Mouse (Mus musculus) T-cell, adult 2 months (primary cell): ENCODE results near the gene Clec2d.
"Not testable (repeated sequence)": the region's sequence is repeated elsewhere in the genome, so short reads cannot be mapped to it uniquely, and the experiment has no call there.

Source experiments
- DNase-seq: peaks from one replicate; pipeline ENCODE4 v3.0.0; 2022; ENCODE audit warnings: low spot score

The Clec2d gene

DNA sequence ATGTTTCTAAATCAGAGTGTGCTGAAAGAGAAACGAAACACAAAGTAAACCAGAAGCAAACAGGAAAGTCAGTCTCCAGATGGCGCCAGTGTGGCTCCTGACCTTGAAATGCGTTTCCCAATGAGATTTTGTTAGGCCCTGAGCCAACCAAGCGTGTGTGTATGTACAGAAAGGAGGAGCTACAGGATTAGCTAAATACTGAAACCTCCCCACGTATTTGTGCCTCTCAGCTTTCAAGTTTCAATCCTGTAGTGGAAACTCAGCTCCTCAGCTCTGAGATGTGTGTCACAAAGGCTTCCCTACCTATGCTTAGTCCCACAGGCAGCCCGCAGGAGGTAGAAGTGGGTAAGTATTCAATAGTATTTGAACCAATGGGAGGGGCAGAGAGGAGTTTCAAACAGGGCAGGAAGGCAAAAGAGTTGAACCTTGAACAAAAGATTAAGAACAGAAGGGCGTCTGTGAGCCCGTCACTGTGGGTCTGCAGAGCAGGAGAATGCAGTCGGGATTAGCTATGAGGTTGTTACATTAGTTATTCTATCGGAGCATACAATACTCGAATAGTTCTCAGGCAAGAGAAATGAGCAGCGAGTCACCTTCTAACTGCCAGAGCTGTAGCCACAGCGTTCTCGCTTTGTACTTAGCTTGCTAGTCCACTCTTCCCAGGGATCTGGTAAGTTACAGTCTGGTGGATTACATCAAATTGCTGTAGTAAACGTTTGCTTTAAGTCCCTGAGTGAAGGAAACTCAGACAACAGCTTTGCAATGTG lies at the start of gene Clec2d:
Gene Clec2d (plus strand): TSS at position 213 of the 767 bp plus-strand sequence.
- DNase-seq: peak; percentile 88

DNA sequence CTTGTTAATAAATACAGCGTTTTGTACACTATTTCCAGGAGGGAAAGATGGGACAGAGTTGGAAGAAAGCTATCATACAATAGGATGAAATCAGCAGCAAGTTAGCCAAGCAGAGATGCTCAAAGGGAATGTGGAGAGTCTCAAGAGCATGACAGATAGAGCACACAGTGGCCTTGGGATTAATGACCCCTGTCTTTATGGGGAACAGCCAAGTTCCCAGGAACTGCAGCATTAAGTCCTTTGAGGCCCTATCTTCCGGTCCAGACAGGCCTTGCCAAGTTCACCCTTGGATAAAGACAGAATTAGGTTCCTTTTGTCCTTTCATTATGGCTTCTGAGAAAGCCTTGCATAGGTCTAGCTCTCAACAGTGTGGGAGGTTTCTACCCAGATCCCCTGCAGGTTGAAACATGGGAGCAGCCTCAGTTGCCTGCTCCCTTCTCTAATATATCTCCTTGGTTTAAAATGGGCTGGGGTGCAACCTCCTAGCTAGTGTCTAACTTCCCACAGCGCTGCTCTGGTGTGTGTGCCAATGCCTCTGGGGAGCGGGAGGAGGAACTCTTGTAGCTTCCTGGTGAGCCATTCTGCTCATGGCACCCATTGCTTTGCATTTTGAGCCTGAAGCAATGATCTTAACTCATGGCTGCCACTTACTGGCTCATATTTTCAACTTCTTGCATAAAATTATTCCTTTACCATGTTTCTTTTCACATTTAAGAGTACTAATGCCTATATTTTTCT lies 47.6 kb upstream of the Clec2d start:
- no peak for DNase-seq

DNA sequence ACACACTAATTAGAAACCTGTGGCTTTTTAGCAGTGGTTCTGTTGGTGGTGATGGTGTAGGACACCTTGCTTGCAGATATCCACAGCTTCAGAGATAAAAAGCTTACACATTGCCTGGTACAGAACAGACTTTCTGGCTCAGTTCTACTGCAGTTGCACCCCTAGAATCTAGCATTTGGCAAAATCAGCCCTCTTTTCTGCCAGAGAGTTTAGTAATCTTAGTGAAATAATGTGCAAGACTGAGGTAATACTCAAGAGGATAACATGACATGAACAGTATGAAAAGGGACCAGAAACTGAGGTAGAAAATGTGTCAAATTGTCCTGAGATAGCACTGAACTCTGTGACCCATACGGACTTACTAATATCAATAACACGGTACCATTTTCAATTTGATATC lies 33.6 kb upstream of the Clec2d start:
- no peak for DNase-seq

DNA sequence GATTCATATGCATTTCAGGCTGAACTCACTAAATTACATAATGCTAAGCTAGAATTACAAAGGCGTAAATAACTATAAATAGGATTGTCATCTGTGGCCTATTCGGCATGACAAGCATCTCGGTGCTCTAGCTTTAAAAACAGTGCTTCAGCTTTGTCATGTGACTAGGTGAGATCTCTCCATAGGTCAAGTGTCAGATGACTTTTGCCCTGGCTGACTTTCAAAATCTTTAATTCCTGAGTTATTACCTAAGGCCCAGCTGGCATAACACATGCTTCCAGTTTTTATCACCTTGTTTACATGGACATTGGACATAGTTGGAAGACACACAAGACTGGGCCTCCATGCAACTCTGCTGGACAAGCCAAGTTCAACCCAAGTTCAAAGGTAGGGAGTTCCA lies 20.3 kb upstream of the Clec2d start:
- DNase-seq: no peak

DNA sequence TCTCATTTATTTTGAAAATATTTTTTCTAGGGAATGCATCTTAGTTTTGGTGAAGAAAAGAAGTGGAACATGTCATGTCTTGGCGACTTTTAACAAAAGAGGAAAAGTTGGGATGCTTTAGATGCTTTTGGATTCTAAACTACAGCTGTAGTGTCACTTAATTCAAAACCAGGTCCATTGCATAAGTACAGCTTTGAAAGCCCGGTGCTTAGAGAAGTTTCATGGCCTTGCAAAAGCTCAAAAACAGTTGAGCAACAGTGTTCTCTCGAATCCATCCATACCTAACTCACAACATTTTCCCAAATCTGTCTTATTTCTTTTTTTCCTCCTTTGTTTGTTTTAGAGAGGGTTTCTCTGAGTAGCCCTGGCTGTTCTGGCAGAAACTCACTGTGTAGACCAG lies 19.3 kb upstream of the Clec2d start:
- no peak for DNase-seq

DNA sequence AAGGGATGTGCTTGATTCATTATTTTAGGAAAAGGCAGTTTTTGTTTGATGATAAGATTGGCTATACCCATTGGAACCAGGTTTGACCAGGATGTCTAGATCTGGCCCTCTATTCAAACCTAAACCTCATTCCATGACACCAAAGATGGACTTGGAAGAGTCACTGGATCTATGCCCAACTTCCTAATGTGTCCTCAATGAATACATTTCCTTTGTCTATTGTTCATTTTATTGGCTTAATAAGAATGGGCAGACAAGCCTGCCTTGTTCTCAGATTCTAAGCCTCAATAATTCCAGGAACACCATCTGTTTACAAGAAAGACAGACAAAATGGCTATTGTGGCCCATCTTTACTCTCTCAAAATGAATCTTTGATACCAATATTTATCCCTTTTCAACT lies 18.5 kb upstream of the Clec2d start:
- no peak for DNase-seq

DNA sequence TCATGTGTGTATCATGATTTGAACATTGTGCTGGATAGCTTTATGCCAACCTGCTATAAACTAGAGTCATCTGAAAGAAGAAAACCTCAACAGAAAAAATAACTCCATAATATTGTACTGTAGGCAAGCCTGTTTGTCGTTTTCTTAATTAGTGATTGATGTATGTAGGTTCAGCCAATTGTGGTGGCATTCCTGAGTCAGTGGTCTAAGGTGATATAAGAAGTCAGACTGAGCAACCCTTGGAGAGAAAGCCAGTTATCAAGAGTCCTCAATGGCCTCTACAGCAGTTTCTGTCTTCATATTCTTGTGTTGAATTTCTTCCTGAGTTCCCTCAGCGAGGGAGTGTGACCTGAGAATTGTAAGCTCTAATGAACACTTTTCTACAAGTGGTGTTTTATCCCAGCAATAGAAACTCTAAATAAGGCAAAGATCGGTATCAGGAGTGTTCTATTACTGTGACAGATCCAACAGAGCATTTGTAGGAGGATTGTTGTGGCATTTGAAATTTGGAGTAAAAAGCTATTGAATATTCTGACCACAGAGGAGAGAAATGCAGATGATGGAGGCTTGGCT lies 17.7 kb upstream of the Clec2d start:
- DNase-seq: no peak

DNA sequence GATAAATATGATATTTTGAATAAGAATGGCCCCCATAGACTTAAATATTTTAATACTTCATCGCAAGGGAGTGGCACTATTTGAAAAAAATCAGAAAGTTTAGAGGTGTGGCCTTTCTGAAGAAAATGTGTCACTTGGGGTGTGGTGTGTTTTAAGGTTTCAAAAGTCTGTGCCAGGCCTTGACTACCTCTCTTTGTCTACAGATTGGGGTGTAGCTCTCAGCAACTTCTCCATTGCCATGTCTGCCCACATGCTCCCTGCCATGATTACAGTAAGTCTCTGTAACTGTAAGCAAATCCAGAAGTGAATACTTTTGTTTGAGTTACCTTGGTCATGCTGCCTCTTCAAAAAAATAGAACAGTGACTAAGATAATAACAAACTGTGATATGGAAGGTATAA lies 16.8 kb upstream of the Clec2d start:
- DNase-seq: no peak

DNA sequence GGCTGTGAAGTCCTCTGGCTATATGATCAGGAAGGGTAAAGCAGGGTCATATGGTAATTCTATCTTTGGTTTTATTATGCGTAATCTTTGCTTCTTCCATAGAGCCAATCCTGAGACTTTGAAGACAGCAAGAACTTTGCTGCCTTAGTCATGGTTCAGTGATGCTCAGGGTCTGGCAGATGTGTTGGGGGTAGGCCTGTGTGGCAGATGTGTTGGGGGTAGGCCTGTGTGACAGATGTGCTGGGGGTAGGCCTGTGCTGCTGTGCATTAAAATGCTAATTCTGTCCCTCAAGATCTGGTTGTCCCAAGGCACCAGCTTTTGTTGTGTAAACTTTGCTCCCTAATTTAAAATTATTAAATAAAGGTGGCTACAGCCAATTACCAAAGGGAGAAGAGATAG lies 9.5 kb upstream of the Clec2d start:
- no peak for DNase-seq

DNA sequence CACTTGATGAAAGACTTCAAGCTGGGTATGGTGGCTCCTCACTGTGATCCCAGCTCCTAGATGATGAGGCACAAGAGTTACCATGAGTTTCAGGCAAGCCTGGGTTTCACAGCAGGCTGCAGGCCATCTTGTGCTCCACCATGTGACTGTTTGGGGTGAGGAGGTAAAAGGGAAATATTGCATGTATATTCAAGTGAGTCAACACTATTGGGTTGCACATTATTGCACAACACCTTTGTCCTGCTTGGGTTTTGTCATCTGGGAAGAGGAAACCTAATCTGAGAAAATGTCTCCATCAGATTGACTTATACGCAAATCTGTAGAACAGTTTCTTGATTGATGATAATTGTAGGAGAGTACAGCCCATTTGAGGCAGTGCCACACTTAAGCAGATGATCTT lies 8.7 kb upstream of the Clec2d start:
- no peak for DNase-seq

DNA sequence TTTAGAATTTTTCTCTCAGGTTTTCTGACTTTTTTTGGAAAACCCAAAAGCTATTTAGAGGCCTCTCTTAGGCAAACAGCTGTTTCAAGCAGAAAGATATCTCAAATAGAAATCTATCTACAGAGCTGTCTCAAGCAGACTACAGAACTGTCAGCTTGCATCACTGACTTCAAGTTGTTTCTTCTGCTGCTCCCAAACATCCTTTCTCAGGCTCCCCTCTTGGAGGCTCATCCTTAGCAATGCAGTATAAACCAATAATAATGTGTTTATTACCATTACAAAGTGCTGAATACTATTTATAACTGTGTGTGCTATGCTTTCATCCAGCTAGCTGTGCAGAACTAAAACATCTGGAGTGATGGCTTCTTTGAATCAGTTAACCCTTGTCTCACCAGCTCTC lies 5.6 kb upstream of the Clec2d start:
- no peak for DNase-seq

DNA sequence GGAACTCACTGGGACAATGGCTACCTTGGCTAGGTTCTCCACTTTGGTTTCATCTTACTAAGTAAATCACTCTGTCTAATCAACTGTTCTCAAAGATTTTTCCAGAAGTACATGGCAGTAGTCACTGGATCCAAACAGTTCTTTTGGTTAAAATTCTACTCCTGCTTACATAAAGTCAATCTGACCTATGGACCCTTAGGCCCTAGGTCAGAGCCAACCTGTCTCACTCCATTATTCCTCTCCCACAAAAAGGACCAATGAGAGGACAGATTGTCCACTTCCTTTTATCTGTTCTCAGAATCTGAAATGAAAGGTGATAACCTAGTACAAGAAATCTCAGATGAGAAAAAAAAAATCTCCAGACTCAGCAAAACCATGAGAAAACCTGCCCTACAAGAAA lies 4.8 kb upstream of the Clec2d start:
- DNase-seq: no peak

DNA sequence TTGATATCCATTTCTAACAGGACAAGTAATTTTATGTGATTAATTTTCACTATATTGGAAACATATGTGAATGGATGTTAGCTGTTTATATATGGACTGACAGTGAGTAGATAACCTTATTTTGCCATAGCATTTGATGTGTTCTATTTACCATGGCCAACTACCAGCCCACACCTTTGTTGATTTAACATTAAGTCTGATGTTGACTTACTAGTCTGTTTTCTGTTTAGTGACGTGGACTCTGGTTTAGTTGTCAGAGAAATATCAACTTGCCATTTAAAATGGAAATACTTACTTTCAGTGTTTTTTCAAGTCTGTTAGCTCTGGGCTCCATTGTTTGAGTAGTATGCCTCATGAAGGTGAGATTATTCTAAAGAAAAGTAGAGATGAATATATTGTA lies 3.8 kb upstream of the Clec2d start:
- DNase-seq: no peak

DNA sequence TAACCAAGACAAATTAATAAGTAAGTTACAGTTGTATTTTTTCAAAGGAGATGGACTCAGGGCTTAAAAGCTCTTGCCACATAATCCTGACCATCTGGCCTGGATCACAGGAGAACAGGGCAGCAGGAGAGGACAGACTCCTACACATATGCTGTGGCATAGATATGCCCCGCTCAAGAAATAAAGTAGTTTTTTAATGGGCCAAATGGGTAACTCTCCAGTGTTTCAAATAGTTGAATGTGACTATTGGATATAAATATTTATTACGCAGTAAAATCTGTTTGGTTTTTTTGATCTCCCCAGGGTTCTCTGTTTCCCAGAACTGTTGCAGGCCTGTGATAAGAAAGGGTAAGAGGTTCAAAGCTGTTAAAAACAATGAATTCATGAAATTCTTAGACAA lies 1.1 kb upstream of the Clec2d start:
- DNase-seq: no peak

DNA sequence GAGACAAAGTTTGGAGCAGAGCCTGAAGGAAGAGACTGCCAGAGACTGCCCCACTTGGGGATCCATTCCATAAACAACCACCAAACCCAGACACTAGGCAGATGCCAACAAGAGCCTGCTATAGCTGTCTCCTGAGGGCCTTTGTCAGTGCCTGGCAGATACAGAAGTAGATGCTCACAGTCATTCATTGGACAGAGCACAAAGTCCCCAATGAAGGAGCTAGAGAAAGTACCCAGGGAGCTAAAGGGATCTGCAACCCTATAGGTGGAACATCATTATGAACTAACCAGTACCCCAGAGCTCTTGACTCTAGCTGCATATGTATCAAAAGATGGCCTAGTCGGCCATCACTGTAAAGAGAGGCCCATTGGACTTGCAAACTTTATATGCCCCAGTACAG lies 584 bp upstream of the Clec2d start:
- DNase-seq: not testable (repeated sequence)

DNA sequence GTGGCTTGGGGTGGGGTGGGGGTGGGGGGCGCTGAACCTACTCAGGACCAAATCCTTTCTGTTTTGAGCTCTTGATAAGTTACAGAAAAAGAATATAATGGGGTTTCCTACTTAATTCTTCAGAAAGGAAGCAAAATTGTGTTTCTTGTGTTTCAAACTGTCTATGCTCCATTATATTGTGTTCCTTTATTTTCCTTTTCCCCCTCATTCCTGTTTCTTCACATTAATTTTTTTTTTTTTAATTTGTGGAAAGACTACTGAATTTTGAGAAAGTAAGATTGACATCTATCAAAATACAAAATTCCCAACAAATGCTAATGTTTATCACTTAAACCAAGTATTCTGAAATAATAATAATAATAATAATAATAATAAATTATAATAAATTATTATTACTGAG lies 834 bp downstream of the Clec2d start:
- DNase-seq: no peak

DNA sequence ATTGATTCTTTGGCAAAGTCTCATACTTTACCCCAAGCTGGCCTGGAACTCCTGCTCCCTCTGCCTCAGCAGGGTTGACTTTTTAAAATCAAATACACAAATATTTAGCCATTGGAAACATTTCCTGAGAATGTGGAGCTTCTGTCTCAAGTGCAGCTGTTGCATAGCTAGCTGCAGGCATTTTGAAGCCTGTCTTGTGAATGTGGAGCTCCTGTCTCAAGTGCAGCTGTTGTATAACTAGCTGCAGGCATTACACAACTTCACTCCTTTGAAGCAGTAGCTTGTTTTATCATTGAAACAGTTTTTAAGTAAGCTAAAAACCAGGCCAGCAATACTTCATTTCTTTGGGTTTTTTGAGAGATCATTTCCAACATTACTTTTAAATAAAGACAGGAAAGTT lies 1.3 kb downstream of the Clec2d start:
- DNase-seq: peak; percentile 20

DNA sequence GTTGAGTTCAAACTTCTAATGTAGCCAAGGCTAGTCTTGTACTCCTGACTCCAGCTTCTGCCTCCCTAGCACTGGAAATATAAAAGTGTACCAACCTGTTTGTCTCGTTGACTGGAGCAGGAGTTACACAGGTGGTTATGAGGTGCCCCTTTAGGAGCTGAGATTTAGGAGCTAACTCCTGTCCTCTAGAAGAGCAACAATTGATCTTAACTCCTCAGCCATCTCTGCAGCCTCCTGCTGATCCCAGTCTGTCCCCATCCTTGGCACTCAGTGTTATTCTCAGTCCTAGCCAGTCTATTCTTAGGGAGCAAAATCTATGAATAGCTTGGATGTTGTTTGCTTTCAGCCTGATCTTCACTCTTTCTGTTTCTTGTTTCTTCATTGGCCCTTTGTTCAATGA lies 2.1 kb downstream of the Clec2d start:
- no peak for DNase-seq

DNA sequence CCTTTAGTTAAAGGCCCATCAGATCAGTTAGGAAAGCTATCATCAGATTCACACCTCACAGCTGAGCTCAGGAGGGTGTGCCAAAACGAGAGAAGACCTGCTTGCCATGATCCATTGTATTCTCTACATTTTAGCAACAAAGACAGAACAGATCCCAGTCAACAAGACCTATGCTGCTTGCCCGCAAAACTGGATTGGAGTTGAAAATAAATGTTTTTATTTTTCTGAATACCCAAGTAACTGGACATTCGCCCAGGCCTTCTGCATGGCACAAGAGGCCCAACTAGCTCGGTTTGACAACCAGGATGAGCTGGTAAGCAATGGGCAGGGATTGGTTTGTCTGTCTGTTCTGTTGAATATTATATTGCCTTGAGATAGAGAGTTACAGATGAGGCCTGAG lies 3.6 kb downstream of the Clec2d start:
- DNase-seq: not testable (repeated sequence)

DNA sequence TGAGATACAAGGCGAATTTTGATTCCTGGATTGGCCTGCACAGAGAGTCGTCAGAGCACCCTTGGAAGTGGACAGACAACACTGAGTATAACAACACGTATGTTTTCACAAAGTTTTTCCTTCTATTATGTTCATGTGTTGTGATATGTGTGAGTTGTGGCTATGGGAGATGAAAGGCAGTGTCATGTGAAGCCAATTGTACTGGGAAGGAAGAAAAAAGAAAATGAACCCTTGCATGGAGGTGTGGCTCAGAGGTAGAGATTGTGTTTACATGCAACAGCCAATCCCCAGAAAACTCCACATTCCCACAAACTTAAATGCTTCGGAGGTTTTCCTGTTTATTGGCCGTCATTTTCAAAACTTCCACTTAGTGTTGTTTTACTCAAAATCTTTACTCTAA lies 4.4 kb downstream of the Clec2d start:
- DNase-seq: no peak

DNA sequence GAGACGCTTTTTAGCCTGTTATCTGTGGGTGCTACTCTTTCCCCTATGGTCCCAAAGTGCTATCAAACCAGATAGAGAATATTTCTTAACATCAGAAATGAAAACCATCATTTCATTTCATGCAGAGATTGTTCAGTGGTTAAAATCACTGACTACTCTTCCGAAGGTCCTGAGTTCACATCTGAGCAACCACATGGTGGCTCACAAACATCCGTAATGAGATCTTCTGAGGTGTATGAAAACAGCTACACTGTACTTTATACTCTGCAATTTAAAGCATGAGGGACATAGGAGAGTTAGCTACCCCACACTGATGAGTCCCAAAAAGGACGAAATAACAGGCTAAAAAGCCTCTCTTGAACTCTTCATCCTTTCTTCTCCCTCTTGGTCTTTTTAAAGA lies 5.6 kb downstream of the Clec2d start:
- peak; percentile 67 for DNase-seq

DNA sequence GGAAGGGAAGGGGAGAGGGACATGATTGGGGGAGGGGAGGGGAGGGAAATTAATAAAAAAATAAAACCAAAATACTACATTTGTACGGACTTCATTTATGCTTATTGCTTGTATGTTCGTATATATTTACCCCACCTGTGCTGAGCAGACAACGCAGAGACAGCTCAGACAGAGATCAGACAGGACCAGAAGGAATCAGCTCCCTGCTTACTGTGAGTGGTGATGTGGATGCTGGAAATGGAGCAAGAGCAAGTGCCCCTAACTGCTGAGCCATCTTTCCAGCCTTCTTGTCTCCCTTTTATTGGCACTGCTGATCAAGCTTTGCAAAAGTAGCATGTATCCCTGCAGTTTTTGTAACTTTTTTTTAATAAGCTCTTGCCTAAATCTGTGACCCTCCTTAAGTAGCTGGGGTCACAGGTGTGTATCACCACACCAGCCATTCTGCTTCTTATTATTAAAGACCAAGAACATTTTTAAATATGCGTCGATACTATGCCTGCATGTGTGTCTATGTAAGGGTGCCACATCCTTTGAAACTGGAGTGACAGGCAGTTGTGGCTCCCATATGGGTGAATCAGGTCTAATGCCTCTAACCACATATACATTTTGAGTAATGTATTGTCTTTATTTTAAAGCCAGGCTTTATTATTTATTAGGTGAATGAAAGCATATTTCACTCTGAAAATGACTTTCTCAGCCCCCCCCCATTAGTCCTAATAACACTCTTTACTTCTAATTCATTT lies 6.2 kb downstream of the Clec2d start:
- DNase-seq: no peak

DNA sequence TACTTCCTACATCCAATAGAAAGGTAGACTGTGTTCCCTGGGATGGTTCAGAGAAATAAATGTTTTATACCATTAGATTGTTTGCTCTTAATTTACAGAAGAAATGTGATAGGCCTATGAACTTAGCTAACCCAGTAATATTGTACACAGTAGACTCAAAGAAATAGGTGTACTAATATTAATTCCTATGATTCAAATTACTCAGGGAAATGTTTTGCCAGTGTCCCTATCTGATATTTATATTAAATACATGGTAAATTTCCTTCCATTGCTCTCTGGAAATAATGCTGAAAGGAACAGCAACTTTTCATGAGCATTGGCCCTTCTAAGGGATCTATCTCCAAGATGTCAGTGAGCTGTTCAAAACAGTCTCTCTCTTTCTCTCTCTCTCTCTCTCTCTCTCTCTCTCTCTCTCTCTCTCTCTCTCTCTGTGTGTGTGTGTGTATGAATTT lies 6.8 kb downstream of the Clec2d start:
- no peak for DNase-seq
